Mouse (Mus musculus) midbrain, postnatal 0 days (tissue): ENCODE results near the gene Etnk2. TPM values are rescaled to one million over a fixed set of nuclear protein-coding genes. Genes with fewer than 3 reads are reported as not detected.

Source experiments
- ATAC-seq: fragments of 200-750 bp; cut with Nextera tagmentation; 2 replicates; pipeline ENCODE4 v1.8.0; 2017; ENCODE audit warnings: moderate number of reproducible peaks, mild to moderate bottlenecking, moderate TSS enrichment, moderate library complexity; ENCODE audit not compliant: low FRiP score
- DNase-seq: peaks from one replicate; pipeline ENCODE4 v3.0.0-alpha.2; 2015; ENCODE audit warnings: low spot score
- H3K27ac ChIP-seq: fragments of 300-500 bp; sonication (generic); 2 replicates; pipeline ENCODE4 v1.5.1; 2014; ENCODE audit warnings: low read depth, mild to moderate bottlenecking, low read length, mixed read lengths
- H3K27me3 ChIP-seq: fragments of 300-500 bp; sonication (generic); 2 replicates; pipeline ENCODE4 v1.6.1; 2014; ENCODE audit warnings: low read length, control low read depth, mixed read lengths; ENCODE audit not compliant: insufficient read depth
- H3K36me3 ChIP-seq: fragments of 300-500 bp; sonication (generic); 2 replicates; pipeline ENCODE4 v1.6.1; 2014; ENCODE audit warnings: low read length, control low read depth, mixed read lengths; ENCODE audit not compliant: insufficient read depth
- H3K4me1 ChIP-seq: fragments of 300-500 bp; sonication (generic); 2 replicates; pipeline ENCODE4 v1.6.1; 2014; ENCODE audit warnings: mild to moderate bottlenecking, control low read depth, antibody characterized with exemption, low read length, mixed read lengths; ENCODE audit not compliant: insufficient read depth
- H3K4me2 ChIP-seq: fragments of 300-500 bp; sonication (generic); 2 replicates; pipeline ENCODE4 v1.6.1; 2014; ENCODE audit warnings: low read depth, mild to moderate bottlenecking, low read length, mixed read lengths; ENCODE audit not compliant: poor library complexity, severe bottlenecking
- H3K4me3 ChIP-seq: fragments of 300-500 bp; sonication (generic); 2 replicates; pipeline ENCODE4 v1.5.1; 2014; ENCODE audit warnings: low read depth, mild to moderate bottlenecking, low read length, moderate library complexity
- H3K9ac ChIP-seq: fragments of 300-500 bp; sonication (generic); replicated peaks from 2 replicates; pipeline ENCODE4 v1.6.1; 2014; ENCODE audit warnings: mild to moderate bottlenecking, low read length, moderate library complexity, mixed read lengths; ENCODE audit not compliant: poor library complexity, severe bottlenecking
- H3K9me3 ChIP-seq: fragments of 300-500 bp; sonication (generic); 2 replicates; pipeline ENCODE4 v1.6.1; 2016; ENCODE audit warnings: low read length, control low read depth
- CTCF ChIP-seq: IDR thresholded peaks from 2 replicates; pipeline ENCODE4 v1.5.1; 2016; ENCODE audit warnings: antibody characterized with exemption, mild to moderate bottlenecking
- WGBS: fragments of 180-500 bp; shearing (Covaris S2); extraction: QIAGEN DNeasy Blood & Tissue Kit; methylation state at CpG from one replicate; pipeline ENCODE4 v1.1.7; 2014; 5-methylcytosine and 5-hydroxymethylcytosine counted together
- polyA plus RNA-seq: library from polyadenylated mRNA; unstranded; fragments of >200 nt; fragmentation: Nextera tagmentation; extraction: Ambion mirVana; gene quantifications from 2 replicates; pipeline ENCODE4 v1.2.1, GENCODE M21; 2015
- total RNA-seq: library from RNA; depleted of rRNA; stranded (reverse); fragments of >200 nt; gene quantifications from 2 replicates; pipeline ENCODE4 v1.2.3, GENCODE M21; 2014

Etnk2 gene
- total and polyA plus RNA-seq, 2 experiments from 2014 or later: 34.5 to 52.0 TPM

DNA sequence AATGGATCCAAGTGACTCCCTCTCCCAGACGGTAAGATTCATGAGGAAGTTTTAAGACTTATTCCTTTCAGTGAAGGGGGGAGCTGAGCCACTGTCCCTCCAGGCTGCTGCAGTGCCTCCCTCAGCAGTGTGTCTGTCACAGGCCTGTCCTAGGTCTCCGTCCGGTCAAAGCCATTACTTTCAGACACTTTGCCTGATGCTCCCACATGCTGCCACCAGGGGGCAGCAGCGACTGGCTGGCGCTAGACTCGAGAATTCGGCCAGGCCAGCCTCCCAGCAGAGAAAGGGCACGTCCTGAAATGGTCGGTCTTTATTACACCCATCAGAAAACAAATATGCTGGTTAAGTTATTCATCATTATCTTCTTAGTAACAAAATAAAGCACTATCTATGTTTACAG, 18.6 kb downstream of the Etnk2 start:
- peak; percentile 39; the same call in 1 of the 2 replicates for ATAC-seq
- H3K9ac ChIP-seq: no peak overlapping the region
- peak; percentile 99 for TF ChIP-seq CTCF
- no peaks in the 10 kb centered on the region for H3K27me3 ChIP-seq
- H3K4me1 ChIP-seq: no peaks in the 10 kb centered on the region
- H3K4me2 ChIP-seq: no peak overlapping the region
- no peak overlapping the region for H3K4me3 ChIP-seq
- H3K36me3 ChIP-seq: peaks cover 4% of the 10 kb centered on the region; the same call in 1 of the 2 replicates
- H3K27ac ChIP-seq: no peak overlapping the region
- peak; percentile 86 for DNase-seq
- WGBS: 3% methylated on average over 9 of the region's 9 CpGs
- H3K9me3 ChIP-seq: no peaks in the 10 kb centered on the region

DNA sequence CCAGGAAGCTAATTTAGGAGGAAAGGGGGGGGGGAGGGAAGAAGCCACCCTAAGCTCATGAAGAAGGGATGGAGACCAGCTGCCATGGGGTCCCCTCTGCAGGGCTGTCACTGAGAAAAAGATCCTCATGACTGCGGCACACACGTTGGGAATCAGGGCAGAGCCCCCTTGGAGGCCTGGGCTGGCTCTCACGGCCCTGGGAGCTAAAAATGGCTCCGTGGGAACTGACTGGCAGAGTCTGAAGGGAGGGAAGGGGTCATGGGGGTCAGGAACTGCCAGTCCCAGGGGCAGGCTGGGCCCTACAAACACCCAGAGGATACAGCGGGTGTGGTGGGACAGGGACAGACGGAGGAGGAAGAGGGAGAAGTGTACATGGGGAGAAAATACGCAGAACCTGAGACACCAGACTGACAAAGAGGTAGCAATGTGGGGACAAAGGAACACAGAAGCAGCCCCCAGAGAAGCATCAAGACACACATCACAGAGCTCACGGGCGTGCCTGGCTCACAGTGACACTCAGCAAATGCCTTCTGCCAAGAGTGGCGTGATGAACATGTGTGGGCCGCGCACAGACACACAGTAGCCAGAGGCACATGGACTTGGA, 19.3 kb downstream of the Etnk2 start:
- no peak for TF ChIP-seq CTCF
- ATAC-seq (no peak), DNase-seq (no peak)
- Histone ChIP-seq H3K36me3 (0 out of 2 replicates have a peak, but pooled peaks cover 3% of the 10 kb centered on the region), H3K9me3 (no peaks in the 10 kb centered on the region), H3K27ac (no peak overlapping the region), H3K4me3 (no peak overlapping the region), H3K9ac (no peak overlapping the region), H3K4me2 (no peak overlapping the region), H3K27me3 (no peaks in the 10 kb centered on the region), H3K4me1 (no peaks in the 10 kb centered on the region)
- 54% methylated on average over 12 of the region's 12 CpGs for WGBS

DNA sequence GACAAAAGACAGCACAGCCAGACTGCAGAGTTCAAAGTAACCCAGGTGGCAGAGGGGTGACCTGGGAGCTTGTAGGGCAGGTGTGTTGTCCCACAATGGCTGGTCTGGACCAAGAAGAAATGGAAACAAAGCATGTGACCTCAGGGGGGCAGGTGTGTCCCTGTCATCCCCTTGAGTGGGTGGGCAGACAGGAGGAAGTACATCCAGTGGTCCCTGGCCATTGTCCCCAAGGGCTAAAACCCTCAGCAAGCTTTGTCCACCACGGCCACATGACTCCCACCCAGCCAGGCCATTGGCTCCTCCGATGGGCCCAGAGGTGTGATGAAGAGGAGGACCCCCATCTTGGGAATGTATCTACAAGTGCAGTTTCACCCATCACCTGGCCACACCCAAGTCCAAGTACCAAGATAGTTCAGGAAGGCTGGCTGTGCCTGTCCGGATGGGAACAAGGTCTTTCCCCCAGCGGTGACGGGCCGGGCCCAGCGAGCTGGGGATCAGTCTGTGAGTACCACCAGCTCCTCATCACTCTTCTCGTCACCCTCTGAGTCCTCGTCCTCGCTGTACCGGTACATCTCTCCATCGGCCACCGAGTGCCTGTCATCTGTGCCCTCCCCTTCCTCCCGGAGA, 19.9 kb downstream of the Etnk2 start:
- no peak for ATAC-seq
- no peak overlapping the region for H3K9ac ChIP-seq
- H3K4me2 ChIP-seq: no peak overlapping the region
- H3K4me3 ChIP-seq: no peak overlapping the region
- 0 out of 2 replicates have a peak, but pooled peaks cover 3% of the 10 kb centered on the region for H3K36me3 ChIP-seq
- 93% methylated on average over 14 of the region's 14 CpGs for WGBS
- no peak for DNase-seq
- TF ChIP-seq CTCF: no peak
- H3K4me1 ChIP-seq: no peaks in the 10 kb centered on the region
- no peak overlapping the region for H3K27ac ChIP-seq
- no peaks in the 10 kb centered on the region for H3K27me3 ChIP-seq
- H3K9me3 ChIP-seq: no peaks in the 10 kb centered on the region

- peak overlapping the region; percentile 18; the same call in 1 of the 2 replicates for H3K4me2 ChIP-seq
- no peaks in the 10 kb centered on the region for H3K27me3 ChIP-seq
- DNase-seq (peak; percentile 81), ATAC-seq (0 out of 2 replicates have a peak, but pooled peaks have one; percentile 24)
- WGBS: 32% methylated on average over 9 of the region's 9 CpGs
- no peak overlapping the region for H3K27ac ChIP-seq
- H3K4me3 ChIP-seq: no peak overlapping the region
- H3K4me1 ChIP-seq: no peaks in the 10 kb centered on the region
- peak; percentile 89 for TF ChIP-seq CTCF
- H3K9me3 ChIP-seq: no peaks in the 10 kb centered on the region
- H3K36me3 ChIP-seq: peaks cover 12% of the 10 kb centered on the region
- no peak overlapping the region for H3K9ac ChIP-seq
Observed at GRCm38 (mm10) chr1:133385506-133385905, 22.1 kb downstream of the Etnk2 start.

DNA sequence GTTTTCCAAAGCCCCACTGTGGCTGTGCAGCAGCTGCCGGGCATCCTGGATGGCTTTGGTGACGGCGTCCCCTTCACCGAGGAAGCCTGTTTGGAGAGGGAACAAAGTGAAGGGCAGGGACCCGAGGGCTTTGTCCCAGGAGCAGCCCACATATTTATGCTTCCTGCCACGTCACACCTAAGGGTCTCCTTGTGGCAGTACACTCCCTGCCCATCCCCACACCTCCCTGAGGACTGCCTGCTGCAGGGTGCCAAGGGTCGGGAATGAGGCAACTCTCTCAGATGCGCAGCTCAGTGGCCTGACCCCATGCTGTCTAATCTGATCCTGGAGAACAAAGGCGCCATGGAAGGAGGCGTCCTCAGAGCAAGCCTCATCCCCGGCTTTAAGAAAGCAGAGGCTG, 22.8 kb downstream of the Etnk2 start:
- no peak for TF ChIP-seq CTCF
- Histone ChIP-seq H3K9me3 (no peaks in the 10 kb centered on the region), H3K27ac (no peak overlapping the region), H3K4me3 (no peak overlapping the region), H3K27me3 (no peaks in the 10 kb centered on the region), H3K9ac (no peak overlapping the region), H3K36me3 (peaks cover 15% of the 10 kb centered on the region), H3K4me2 (no peak overlapping the region), H3K4me1 (no peaks in the 10 kb centered on the region)
- 33% methylated on average over 11 of the region's 11 CpGs for WGBS
- ATAC-seq (no peak), DNase-seq (no peak)

DNA sequence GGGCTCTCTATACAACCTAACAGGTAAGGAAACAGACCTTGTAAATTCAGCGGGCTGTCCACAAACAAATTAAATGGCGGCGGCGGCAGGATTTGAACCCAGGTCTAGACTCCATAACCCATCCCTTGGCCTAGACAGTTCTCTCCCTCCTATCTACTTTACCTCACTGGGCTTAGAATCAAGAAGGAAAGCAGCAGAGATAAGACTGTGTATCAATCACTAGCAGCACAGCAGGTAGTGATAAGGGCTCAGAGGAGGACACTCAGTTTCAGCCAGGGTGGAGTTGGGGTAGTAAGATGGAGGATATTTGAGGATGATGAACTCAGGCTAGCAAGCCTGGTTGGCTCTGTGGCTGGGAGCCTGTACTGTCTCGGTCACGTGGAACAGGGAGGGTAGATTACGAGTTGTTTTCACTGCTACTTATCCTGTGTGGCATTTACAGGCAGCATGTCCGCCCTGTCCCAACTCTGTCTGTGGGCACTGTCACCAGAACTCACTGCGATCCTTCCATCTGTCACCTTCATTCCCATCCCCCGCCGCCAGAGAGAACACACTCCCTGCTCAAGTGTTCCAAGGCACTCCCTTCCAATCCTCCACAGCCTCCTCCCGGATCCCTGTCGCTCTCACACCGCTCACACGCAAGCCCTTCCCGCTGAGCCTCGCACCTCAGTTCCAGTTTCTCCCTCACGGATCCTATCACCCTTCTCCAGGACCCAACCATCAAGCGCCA, 24.3 kb downstream of the Etnk2 start:
- Histone ChIP-seq H3K4me1 (no peaks in the 10 kb centered on the region), H3K4me2 (no peak overlapping the region), H3K9ac (no peak overlapping the region), H3K4me3 (no peak overlapping the region), H3K36me3 (peaks cover 18% of the 10 kb centered on the region), H3K9me3 (no peaks in the 10 kb centered on the region), H3K27ac (no peak overlapping the region), H3K27me3 (no peaks in the 10 kb centered on the region)
- WGBS: 68% methylated on average over 19 of the region's 19 CpGs
- DNase-seq: no peak
- no peak for TF ChIP-seq CTCF
- no peak for ATAC-seq
